Mouse (Mus musculus) brain, embryonic 18.5 days (tissue): ENCODE measurements at regions not wholly inside any gene's neighbourhood (a gene's known extent, or its start where the extent isn't known, plus 50 kb on each side); places are given as distances from the start of the nearest gene placed in this dataset.

Source experiments
- DNase-seq: peaks from one replicate; pipeline ENCODE4 v3.0.0-alpha.2; 2012; ENCODE audit warnings: low read depth, low spot score

- no peak for DNase-seq
Observed at GRCm38 (mm10) chr3:137563541-137564080, 57.8 kb upstream of the Ddit4l start.

GRCm38 (mm10) chr3:137564282-137564681 is 57.1 kb upstream of the Ddit4l start:
- DNase-seq, result no peak

GRCm38 (mm10) chr3:137568580-137569313 is 52.7 kb upstream of the Ddit4l start:
- DNase-seq, result no peak
